Mouse (Mus musculus): Measurements from ENCODE around the gene Inpp4b. TPM values are rescaled to one million over a fixed set of nuclear protein-coding genes. Genes with fewer than 3 reads are reported as not detected.

Gene Inpp4b
- polyA plus RNA-seq, 1 experiment from 2014 or later: 3.2 TPM

- ATAC-seq (ENCODE audit: low FRiP score, low TSS enrichment) (no peak), DNase-seq (ENCODE audit: low spot score) (no peak)
- WGBS: 76% methylated on average over 2 of the region's 2 CpGs
- Histone ChIP-seq H3K9me3 (ENCODE audit: control insufficient read depth, low read length) (no peaks in the 10 kb centered on the region), H3K36me3 (ENCODE audit: control insufficient read depth, insufficient read depth, low read length) (no peaks in the 10 kb centered on the region), H3K4me2 (replicated peaks; ENCODE audit: low read depth) (no peak overlapping the region), H3K9ac (ENCODE audit: low read length) (no peak overlapping the region), H3K4me1 (replicated peaks; ENCODE audit: control insufficient read depth, insufficient read depth) (0 out of 2 replicates have a peak, but pooled peaks cover 2% of the 10 kb centered on the region), H3K27me3 (ENCODE audit: control insufficient read depth, insufficient read depth, low read length) (no peaks in the 10 kb centered on the region), H3K27ac (replicated peaks) (no peak overlapping the region), H3K4me3 (ENCODE audit: low read depth, low read length) (no peak overlapping the region)
- TF ChIP-seq CTCF (IDR thresholded peaks at IDR 0.05; ENCODE audit: low read depth) (no peak), EP300 (optimal IDR thresholded peaks at IDR 0.05) (no peak)
These were observed 2.9 kb downstream of the Inpp4b start for GRCm38 (mm10) chr8:81345170-81345697.

DNA sequence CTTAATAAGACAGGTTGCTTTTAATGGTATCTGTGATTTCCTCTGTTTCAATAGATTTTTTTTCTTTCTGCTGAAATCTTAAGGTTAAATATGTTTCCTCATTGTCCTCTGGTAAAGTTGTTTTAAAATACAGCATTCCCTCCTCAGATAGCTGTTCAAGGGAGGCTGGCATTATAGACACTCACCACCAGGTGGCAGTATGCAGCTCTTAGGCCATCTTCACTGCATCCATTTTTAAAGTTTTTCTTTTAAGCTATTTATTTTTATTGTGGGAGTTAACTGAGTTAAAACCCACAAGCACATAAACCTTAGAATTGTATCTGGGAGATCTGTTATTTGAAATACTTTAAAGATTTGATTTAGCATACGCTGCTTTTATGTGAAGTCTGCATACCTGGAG lies 7.1 kb downstream of the Inpp4b start:
- ATAC-seq (ENCODE audit: low FRiP score, low TSS enrichment) (no peak), DNase-seq (ENCODE audit: low spot score) (peak; percentile 26)
- Histone ChIP-seq H3K27me3 (ENCODE audit: control insufficient read depth, insufficient read depth, low read length) (no peaks in the 10 kb centered on the region), H3K9me3 (ENCODE audit: control insufficient read depth, low read length) (no peaks in the 10 kb centered on the region), H3K4me2 (replicated peaks; ENCODE audit: low read depth) (no peak overlapping the region), H3K36me3 (ENCODE audit: control insufficient read depth, insufficient read depth, low read length) (no peaks in the 10 kb centered on the region), H3K4me1 (replicated peaks; ENCODE audit: control insufficient read depth, insufficient read depth) (no peaks in the 10 kb centered on the region), H3K4me3 (ENCODE audit: low read depth, low read length) (no peak overlapping the region), H3K9ac (ENCODE audit: low read length) (no peak overlapping the region), H3K27ac (replicated peaks) (no peak overlapping the region)
- TF ChIP-seq CTCF (IDR thresholded peaks at IDR 0.05; ENCODE audit: low read depth) (peak; percentile 90), EP300 (optimal IDR thresholded peaks at IDR 0.05) (no peak)
- WGBS: 76% methylated on average over 1 of the region's 1 CpGs

DNA sequence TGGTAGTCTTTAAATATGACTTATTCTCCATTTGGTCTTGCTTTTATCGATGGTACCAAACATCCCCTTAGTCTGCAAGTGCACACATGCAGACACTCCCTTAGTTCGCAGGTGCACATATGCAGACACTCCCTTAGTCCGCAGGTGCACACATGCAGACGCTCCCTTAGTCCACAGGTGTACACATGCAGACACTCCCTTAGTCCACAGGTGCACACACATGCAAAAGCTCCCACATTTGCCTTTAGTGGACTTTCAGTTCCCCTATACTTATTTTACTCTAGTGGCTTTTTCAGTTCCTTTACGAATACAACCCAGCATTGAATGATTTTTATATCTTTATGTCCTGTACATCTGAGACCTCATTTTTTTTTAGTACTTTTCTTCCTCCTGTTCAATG lies 11.1 kb downstream of the Inpp4b start:
- no peak for ATAC-seq (ENCODE audit: low FRiP score, low TSS enrichment)
- no peak for TF ChIP-seq CTCF (IDR thresholded peaks at IDR 0.05; ENCODE audit: low read depth)
- no peak for TF ChIP-seq EP300 (optimal IDR thresholded peaks at IDR 0.05)

DNA sequence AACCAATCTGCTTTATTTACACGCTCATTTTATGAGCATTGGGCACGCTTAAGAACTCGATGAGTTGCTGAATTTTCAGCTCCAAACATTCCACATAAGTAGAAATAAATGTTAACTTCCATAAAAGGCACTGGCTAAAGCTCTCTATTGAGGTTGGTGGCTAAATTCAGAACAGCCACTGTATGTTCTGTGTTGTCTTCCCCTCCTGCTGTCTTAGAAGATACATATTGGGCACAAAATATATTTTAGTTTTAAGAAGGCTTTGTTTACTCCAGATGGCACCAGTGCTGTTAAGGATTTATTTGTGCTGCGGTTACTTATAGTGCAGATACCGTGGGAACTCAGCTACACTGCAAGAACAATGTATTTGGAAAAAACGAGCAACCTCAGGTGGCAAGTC lies 15.8 kb downstream of the Inpp4b start:
- no peaks in the 10 kb centered on the region for H3K36me3 ChIP-seq (ENCODE audit: control insufficient read depth, insufficient read depth, low read length)
- DNase-seq (ENCODE audit: low spot score) (no peak), ATAC-seq (ENCODE audit: low FRiP score, low TSS enrichment) (no peak)
- H3K4me1 ChIP-seq (replicated peaks; ENCODE audit: control insufficient read depth, insufficient read depth): 0 out of 2 replicates have a peak, but pooled peaks cover 2% of the 10 kb centered on the region
- H3K9me3 ChIP-seq (ENCODE audit: control insufficient read depth, low read length): no peaks in the 10 kb centered on the region
- H3K4me2 ChIP-seq (replicated peaks; ENCODE audit: low read depth): no peak overlapping the region
- 64% methylated on average over 6 of the region's 6 CpGs for WGBS
- H3K27ac ChIP-seq (replicated peaks): no peak overlapping the region
- TF ChIP-seq EP300 (optimal IDR thresholded peaks at IDR 0.05): no peak
- no peak for TF ChIP-seq CTCF (IDR thresholded peaks at IDR 0.05; ENCODE audit: low read depth)
- H3K27me3 ChIP-seq (ENCODE audit: control insufficient read depth, insufficient read depth, low read length): no peaks in the 10 kb centered on the region
- no peak overlapping the region for H3K9ac ChIP-seq (ENCODE audit: low read length)
- H3K4me3 ChIP-seq (ENCODE audit: low read depth, low read length): no peak overlapping the region

More for the DNA sequence above, 11.1 kb downstream of the Inpp4b start:
- H3K9ac ChIP-seq (ENCODE audit: low read length): no peak overlapping the region
- no peaks in the 10 kb centered on the region for H3K36me3 ChIP-seq (ENCODE audit: control insufficient read depth, insufficient read depth, low read length)
- H3K27ac ChIP-seq (replicated peaks): no peak overlapping the region
- H3K4me3 ChIP-seq (ENCODE audit: low read depth, low read length): no peak overlapping the region
- H3K9me3 ChIP-seq (ENCODE audit: control insufficient read depth, low read length): no peaks in the 10 kb centered on the region
- H3K4me1 ChIP-seq (replicated peaks; ENCODE audit: control insufficient read depth, insufficient read depth): no peaks in the 10 kb centered on the region
- DNase-seq (ENCODE audit: low spot score): no peak
- no peaks in the 10 kb centered on the region for H3K27me3 ChIP-seq (ENCODE audit: control insufficient read depth, insufficient read depth, low read length)
- no peak overlapping the region for H3K4me2 ChIP-seq (replicated peaks; ENCODE audit: low read depth)
- 70% methylated on average over 5 of the region's 5 CpGs for WGBS

- Histone ChIP-seq H3K4me1 (replicated peaks; ENCODE audit: control insufficient read depth, insufficient read depth) (0 out of 2 replicates have a peak, but pooled peaks cover 2% of the 10 kb centered on the region), H3K9ac (ENCODE audit: low read length) (no peak overlapping the region), H3K36me3 (ENCODE audit: control insufficient read depth, insufficient read depth, low read length) (no peaks in the 10 kb centered on the region), H3K4me2 (replicated peaks; ENCODE audit: low read depth) (no peak overlapping the region), H3K27ac (replicated peaks) (no peak overlapping the region), H3K27me3 (ENCODE audit: control insufficient read depth, insufficient read depth, low read length) (no peaks in the 10 kb centered on the region), H3K4me3 (ENCODE audit: low read depth, low read length) (no peak overlapping the region), H3K9me3 (ENCODE audit: control insufficient read depth, low read length) (no peaks in the 10 kb centered on the region)
- 37% methylated on average over 2 of the region's 2 CpGs for WGBS
- DNase-seq (ENCODE audit: low spot score) (no peak), ATAC-seq (ENCODE audit: low FRiP score, low TSS enrichment) (no peak)
- no peak for TF ChIP-seq EP300 (optimal IDR thresholded peaks at IDR 0.05)
- no peak for TF ChIP-seq CTCF (IDR thresholded peaks at IDR 0.05; ENCODE audit: low read depth)
These were observed 18.2 kb downstream of the Inpp4b start for GRCm38 (mm10) chr8:81360518-81360917.

GRCm38 (mm10) chr8:81361162-81361561 lies 18.8 kb downstream of the Inpp4b start:
- ATAC-seq (ENCODE audit: low FRiP score, low TSS enrichment) (no peak), DNase-seq (ENCODE audit: low spot score) (no peak)
- Histone ChIP-seq H3K36me3 (ENCODE audit: control insufficient read depth, insufficient read depth, low read length) (no peaks in the 10 kb centered on the region), H3K4me1 (replicated peaks; ENCODE audit: control insufficient read depth, insufficient read depth) (0 out of 2 replicates have a peak, but pooled peaks cover 2% of the 10 kb centered on the region), H3K27ac (replicated peaks) (no peak overlapping the region), H3K27me3 (ENCODE audit: control insufficient read depth, insufficient read depth, low read length) (no peaks in the 10 kb centered on the region), H3K4me3 (ENCODE audit: low read depth, low read length) (no peak overlapping the region), H3K9ac (ENCODE audit: low read length) (no peak overlapping the region), H3K9me3 (ENCODE audit: control insufficient read depth, low read length) (no peaks in the 10 kb centered on the region), H3K4me2 (replicated peaks; ENCODE audit: low read depth) (no peak overlapping the region)
- 75% methylated on average over 2 of the region's 2 CpGs for WGBS
- TF ChIP-seq EP300 (optimal IDR thresholded peaks at IDR 0.05) (no peak), CTCF (IDR thresholded peaks at IDR 0.05; ENCODE audit: low read depth) (no peak)

All from stomach, postnatal 0 days (tissue).